In genomic region chr11:44518281-44519095, GRCm38 (mm10) we compare ENCODE assay signal across 1 mouse cellular context.
TF ChIP-seq lines count a peak whose summit lies in the region.

Gene Rnf145, plus strand, starts transcription at chr11:44518964.

TF ChIP-seq in CH12.LX, 34 proteins besides CTCF, POLR2A, EP300 and RAD21 (continued from another document):
- TF ChIP-seq MEF2A (IDR thresholded peaks at IDR 0.05; ENCODE audit: borderline replicate concordance, low read depth, low read length) (0 out of 2 replicates have a peak, but pooled peaks have one; percentile 46), PAX5 (IDR thresholded peaks at IDR 0.05; ENCODE audit: low read length) (no peak), MXI1 (IDR thresholded peaks at IDR 0.05; ENCODE audit: low read depth, low read length) (peak; percentile 99), SIN3A (IDR thresholded peaks at IDR 0.05; ENCODE audit: low read length) (peak; percentile 82), SMC3 (IDR thresholded peaks at IDR 0.05; ENCODE audit: low read depth, low read length) (no peak), ETS1 (conservative IDR thresholded peaks at IDR 0.05; ENCODE audit: low read depth, low read length) (peak; percentile 43; the same call in 1 of the 2 replicates), CHD2 (IDR thresholded peaks at IDR 0.05; ENCODE audit: low read length) (no peak; the same call in 1 of the 2 replicates), MAX (IDR thresholded peaks at IDR 0.05; ENCODE audit: low read length) (peak; percentile 99), MAFK (IDR thresholded peaks at IDR 0.05; ENCODE audit: insufficient replicate concordance, low read length) (no peak), USF1 (IDR thresholded peaks at IDR 0.05; ENCODE audit: low read depth, low read length) (peak; percentile 57)
